Comparison of ENCODE assay signal across 7 mouse cellular contexts in genomic region chr15:98917091-98917490, GRCm38 (mm10). TPM values are rescaled to one million over a fixed set of nuclear protein-coding genes. Genes with fewer than 3 reads are reported as not detected.
A peak's percentile ranks its signal among the peaks of the same experiment; 100 is the strongest.
DNase-seq lines count a peak whose midpoint lies in the region; ATAC-seq and TF ChIP-seq lines count a peak whose summit lies in the region.

No protein-coding gene starts in this region.

- H3K4me3 ChIP-seq in heart, postnatal 0 days (ENCODE audit: low read depth, low read length), result peak overlapping the region; percentile 95
- H3K4me3 ChIP-seq in lung, embryonic 15.5 days, result peak overlapping the region; percentile 87

- no peaks in the 10 kb centered on the region for H3K9me3 ChIP-seq in heart, postnatal 0 days (replicated peaks; ENCODE audit: control insufficient read depth, low read length)
- H3K9me3 ChIP-seq in lung, embryonic 15.5 days, result no peaks in the 10 kb centered on the region

- H3K27ac ChIP-seq in heart, postnatal 0 days (ENCODE audit: low read depth), result peak overlapping the region; percentile 97
- peak overlapping the region; percentile 97 for H3K27ac ChIP-seq in lung, embryonic 15.5 days

- peaks cover 33% of the 10 kb centered on the region for H3K36me3 ChIP-seq in heart, postnatal 0 days (replicated peaks; ENCODE audit: control insufficient read depth, insufficient read depth, low read length)
- H3K36me3 ChIP-seq in lung, embryonic 15.5 days, result peaks cover 7% of the 10 kb centered on the region; the same call in 1 of the 2 replicates

- peaks cover 12% of the 10 kb centered on the region for H3K4me1 ChIP-seq in heart, postnatal 0 days (ENCODE audit: control insufficient read depth, insufficient read depth)
- peaks cover 17% of the 10 kb centered on the region for H3K4me1 ChIP-seq in lung, embryonic 15.5 days

- peak; percentile 32 for DNase-seq in retina, postnatal 1 day
- DNase-seq in retina, embryonic 14.5 days (ENCODE audit: low spot score), result no peak
- DNase-seq in embryo, embryonic 10.5 days (ENCODE audit: low spot score), result peak; percentile 58
- no peak for DNase-seq in heart, postnatal 0 days (ENCODE audit: low spot score)
- DNase-seq in spleen, postnatal 36 days (ENCODE audit: low spot score in 2 of 2), result no peak
- no peak for DNase-seq in testis, postnatal 14 days (ENCODE audit: low spot score)

- TF ChIP-seq EP300 in heart, postnatal 0 days (IDR thresholded peaks at IDR 0.05; ENCODE audit: low read depth), result no peak

- TF ChIP-seq CTCF in heart, postnatal 0 days (IDR thresholded peaks at IDR 0.05; ENCODE audit: low read depth), result no peak

- no peak for ATAC-seq in heart, postnatal 0 days (ENCODE audit: insufficient read depth, low read depth)
- no peak for ATAC-seq in lung, embryonic 15.5 days (ENCODE audit: borderline replicate concordance, extremely low read depth, low FRiP score, low TSS enrichment)

- peak overlapping the region; percentile 87 for H3K9ac ChIP-seq in heart, postnatal 0 days (replicated peaks; ENCODE audit: low read depth, low read length)
- H3K9ac ChIP-seq in lung, embryonic 15.5 days, result peak overlapping the region; percentile 72

- peak overlapping the region; percentile 94 for H3K4me2 ChIP-seq in heart, postnatal 0 days (ENCODE audit: low read depth, low read length)
- H3K4me2 ChIP-seq in lung, embryonic 15.5 days, result peak overlapping the region; percentile 70

- H3K27me3 ChIP-seq in heart, postnatal 0 days (ENCODE audit: control insufficient read depth, insufficient read depth, low read length), result no peaks in the 10 kb centered on the region
- no peaks in the 10 kb centered on the region for H3K27me3 ChIP-seq in lung, embryonic 15.5 days

- under 1% methylated on average over 14 of the region's 14 CpGs for WGBS in heart, postnatal 0 days
- WGBS in lung, embryonic 15.5 days, result under 1% methylated on average over 14 of the region's 14 CpGs

RNA-seq across cellular contexts. Expression of gene Lmbr1l, which starts 0.9 kb away (rescaled TPM):
- total RNA-seq in heart, postnatal 0 days (2014; rRNA removed; ENCODE audit: low replicate concordance), result 25.5 and 28.2 TPM in 2 replicates
- 8.0 and 9.6 TPM in 2 replicates for polyA plus RNA-seq in heart, postnatal 0 days (2015; fragmentation: Nextera tagmentation; extraction: Ambion mirVana)
- polyA plus RNA-seq in lung, embryonic 15.5 days (2015; fragmentation: Nextera tagmentation; extraction: Ambion mirVana), result 14.8 and 15.8 TPM in 2 replicates

RNA-seq across cellular contexts. Expression of gene Tuba1b, which starts 17.3 kb away (rescaled TPM):
- 2,330 and 2,912 TPM in 2 replicates for total RNA-seq in heart, postnatal 0 days (2014; rRNA removed; ENCODE audit: low replicate concordance)
- polyA plus RNA-seq in heart, postnatal 0 days (2015; fragmentation: Nextera tagmentation; extraction: Ambion mirVana), result 608 and 611 TPM in 2 replicates
- 1,916 and 1,998 TPM in 2 replicates for polyA plus RNA-seq in lung, embryonic 15.5 days (2015; fragmentation: Nextera tagmentation; extraction: Ambion mirVana)

RNA-seq across cellular contexts. Expression of gene Dhh, which starts 18.8 kb away (rescaled TPM):
- total RNA-seq in heart, postnatal 0 days (2014; rRNA removed; ENCODE audit: low replicate concordance), result 4.4 and 4.8 TPM in 2 replicates
- 1.7 TPM in 2 replicates for polyA plus RNA-seq in heart, postnatal 0 days (2015; fragmentation: Nextera tagmentation; extraction: Ambion mirVana)
- 2.3 and 2.8 TPM in 2 replicates for polyA plus RNA-seq in lung, embryonic 15.5 days (2015; fragmentation: Nextera tagmentation; extraction: Ambion mirVana)

RNA-seq across cellular contexts. Expression of gene Rhebl1, which starts 22.8 kb away (rescaled TPM):
- total RNA-seq in heart, postnatal 0 days (2014; rRNA removed; ENCODE audit: low replicate concordance), result 7.5 and 12.6 TPM in 2 replicates
- polyA plus RNA-seq in heart, postnatal 0 days (2015; fragmentation: Nextera tagmentation; extraction: Ambion mirVana), result 4.0 and 4.1 TPM in 2 replicates
- 9.9 and 11.6 TPM in 2 replicates for polyA plus RNA-seq in lung, embryonic 15.5 days (2015; fragmentation: Nextera tagmentation; extraction: Ambion mirVana)

RNA-seq across cellular contexts. Expression of gene Gm49450, which starts 36.3 kb away (rescaled TPM):
- 78.3 and 158 TPM in 2 replicates for total RNA-seq in heart, postnatal 0 days (2014; rRNA removed; ENCODE audit: low replicate concordance)
- polyA plus RNA-seq in heart, postnatal 0 days (2015; fragmentation: Nextera tagmentation; extraction: Ambion mirVana), result not detected in 2 replicates
- polyA plus RNA-seq in lung, embryonic 15.5 days (2015; fragmentation: Nextera tagmentation; extraction: Ambion mirVana), result not detected in 2 replicates

Comparison
In these comparisons a context has a peak if more than half of its experiments do, and no peak if none do; other contexts are left out.
1. DNase-seq: peak in retina, postnatal 1 day (single experiment) and embryo, embryonic 10.5 days (single experiment); none in retina, embryonic 14.5 days (single experiment), heart, postnatal 0 days (single experiment), spleen, postnatal 36 days (0 of 2) and testis, postnatal 14 days (single experiment).